ENCODE assay signal across 13 mouse cellular contexts in the genomic region with DNA sequence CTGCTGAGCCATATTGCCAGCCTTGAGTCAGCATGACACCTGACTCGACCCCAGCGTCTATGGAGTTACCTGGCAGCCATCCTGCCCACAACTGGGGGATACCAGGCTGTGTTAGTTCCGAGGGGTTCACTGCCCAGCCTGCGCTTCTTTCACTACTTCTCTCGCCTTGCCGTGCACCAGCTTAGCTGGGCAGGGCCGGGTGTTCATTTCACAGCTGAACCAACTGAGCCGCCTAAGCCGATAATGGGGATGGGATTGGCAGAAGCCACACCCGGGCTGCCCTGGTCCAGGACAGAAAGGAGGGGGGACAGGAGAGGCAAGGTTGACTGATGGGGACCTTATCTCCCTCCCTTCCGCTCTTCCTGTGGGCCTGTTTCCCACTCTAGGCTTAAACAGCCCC. TPM values are rescaled to one million over a fixed set of nuclear protein-coding genes. Genes with fewer than 3 reads are reported as not detected.
A peak's percentile ranks its signal among the peaks of the same experiment; 100 is the strongest.
DNase-seq lines count a peak whose midpoint lies in the region; ATAC-seq lines count a peak whose summit lies in the region.
"Had no signal": no experiment of that assay in that cellular context is flagged by ENCODE, and none has a peak within 500 bp of the region (broad histone marks: within the 10 kb centered on the region; RNA-seq: fewer than 3 reads in every experiment).

No protein-coding gene starts in this region.

- H3K4me1 ChIP-seq in forebrain, embryonic 14.5 days (ENCODE audit: control insufficient read depth, insufficient read depth, low read length), result peaks cover 27% of the 10 kb centered on the region
- H3K4me1 ChIP-seq in midbrain, embryonic 11.5 days (ENCODE audit: control insufficient read depth, insufficient read depth, low read length), result peaks cover 31% of the 10 kb centered on the region

- WGBS in forebrain, embryonic 14.5 days, result 41% methylated on average over 11 of the region's 11 CpGs
- WGBS in midbrain, embryonic 11.5 days, result 64% methylated on average over 11 of the region's 11 CpGs

- H3K27ac ChIP-seq in forebrain, embryonic 14.5 days (ENCODE audit: low read depth, low read length), result peak overlapping the region; percentile 94
- H3K27ac ChIP-seq in midbrain, embryonic 11.5 days (ENCODE audit: low read depth, low read length), result peak overlapping the region; percentile 86
- H3K27ac ChIP-seq: heart, embryonic 10.5 days had no signal

- intact Hi-C loops in left cerebral cortex, postnatal 4 days (cut with DNase I), result no loop called here
- intact Hi-C loops in gastrocnemius, postnatal 14 days (cut with DNase I; ENCODE audit: low total_unique reads), result no loop called here

- peaks cover 12% of the 10 kb centered on the region; the same call in 1 of the 2 replicates for H3K36me3 ChIP-seq in forebrain, embryonic 14.5 days (ENCODE audit: control insufficient read depth, insufficient read depth, low read length)
- no peaks in the 10 kb centered on the region for H3K36me3 ChIP-seq in midbrain, embryonic 11.5 days (ENCODE audit: control insufficient read depth, insufficient read depth, low read length)
- H3K36me3 ChIP-seq: heart, embryonic 10.5 days had no signal

- H3K4me3 ChIP-seq in forebrain, embryonic 14.5 days (ENCODE audit: low read depth, low read length), result peak overlapping the region; percentile 97
- peak overlapping the region; percentile 86 for H3K4me3 ChIP-seq in midbrain, embryonic 11.5 days (ENCODE audit: low read depth, low read length)

- ATAC-seq in forebrain, embryonic 14.5 days, result no peak
- no peak for ATAC-seq in midbrain, embryonic 11.5 days (ENCODE audit: low FRiP score)
- ATAC-seq: liver, postnatal 0 days had no signal

- H3K4me2 ChIP-seq in forebrain, embryonic 14.5 days (ENCODE audit: low read length), result peak overlapping the region; percentile 78
- H3K4me2 ChIP-seq in midbrain, embryonic 11.5 days, result peak overlapping the region; percentile 71

- H3K27me3 ChIP-seq in forebrain, embryonic 14.5 days (replicated peaks; ENCODE audit: control insufficient read depth, insufficient read depth, low read length), result no peaks in the 10 kb centered on the region
- H3K27me3 ChIP-seq in midbrain, embryonic 11.5 days (ENCODE audit: control insufficient read depth, insufficient read depth, low read length), result peaks cover 8% of the 10 kb centered on the region

- DNase-seq in left cerebral cortex, postnatal 4 days, result peak; percentile 63
- DNase-seq in left cerebral cortex, adult 9 months (ENCODE audit: low spot score in 2 of 2), result no peak
- no peak for DNase-seq in forebrain, embryonic 14.5 days (ENCODE audit: low spot score)
- DNase-seq in midbrain, embryonic 11.5 days (ENCODE audit: low spot score, missing footprints), result no peak
- DNase-seq in gastrocnemius, postnatal 14 days, result no peak
- DNase-seq in embryo, embryonic 10.5 days (ENCODE audit: low spot score), result no peak
- no peak for DNase-seq in embryo, embryonic 10 days (ENCODE audit: low spot score)
- no peak for DNase-seq in adrenal gland, postnatal 10 days
- DNase-seq: kidney, adult 2 months; liver, postnatal 0 days; right cerebral cortex, postnatal 14 days; thymus, adult 18-20 months had no signal

- H3K9ac ChIP-seq in forebrain, embryonic 14.5 days (ENCODE audit: low read length), result peak overlapping the region; percentile 98
- peak overlapping the region; percentile 93 for H3K9ac ChIP-seq in midbrain, embryonic 11.5 days (ENCODE audit: low read length)
- H3K9ac ChIP-seq: liver, postnatal 0 days had no signal

- no peaks in the 10 kb centered on the region for H3K9me3 ChIP-seq in forebrain, embryonic 14.5 days (replicated peaks; ENCODE audit: control insufficient read depth, low read length)
- no peaks in the 10 kb centered on the region for H3K9me3 ChIP-seq in midbrain, embryonic 11.5 days (ENCODE audit: control insufficient read depth, low read length)
- H3K9me3 ChIP-seq: heart, embryonic 10.5 days had no signal

RNA-seq across cellular contexts. Expression of a gene that starts 2.5 kb away (rescaled TPM):
- 100 to 1,000 TPM; 365 to 366 TPM for total RNA-seq in left cerebral cortex, postnatal 4 days (2021)
- polyA plus RNA-seq in forebrain, embryonic 14.5 days (2014; fragmentation: Nextera tagmentation; extraction: Ambion mirVana), result 88.1 and 107 TPM in 2 replicates
- polyA plus RNA-seq in midbrain, embryonic 11.5 days (2014; fragmentation: Nextera tagmentation; extraction: Ambion mirVana), result 49.8 and 53.9 TPM in 2 replicates
- total RNA-seq in gastrocnemius, postnatal 14 days (2021), result under 1 TPM; 0.14 to 0.73 TPM
- 1 to 10 TPM; 1.8 to 4.6 TPM for total RNA-seq in adrenal gland, postnatal 10 days (2021)
- polyA plus RNA-seq: liver, postnatal 0 days had no signal

RNA-seq across cellular contexts. Expression of a gene that starts 21.7 kb away (rescaled TPM):
- not detected for total RNA-seq in left cerebral cortex, postnatal 4 days (2021)
- polyA plus RNA-seq in forebrain, embryonic 14.5 days (2014; fragmentation: Nextera tagmentation; extraction: Ambion mirVana), result not detected in 2 replicates
- not detected in 2 replicates for polyA plus RNA-seq in midbrain, embryonic 11.5 days (2014; fragmentation: Nextera tagmentation; extraction: Ambion mirVana)
- not detected for total RNA-seq in gastrocnemius, postnatal 14 days (2021)
- not detected for total RNA-seq in adrenal gland, postnatal 10 days (2021)
- polyA plus RNA-seq: heart, embryonic 10.5 days; kidney, adult 2 months; liver, postnatal 0 days had no signal

RNA-seq across cellular contexts. Expression of a gene that starts 21.9 kb away (rescaled TPM):
- 10 to 100 TPM; 28.6 to 30.1 TPM for total RNA-seq in left cerebral cortex, postnatal 4 days (2021)
- polyA plus RNA-seq in forebrain, embryonic 14.5 days (2014; fragmentation: Nextera tagmentation; extraction: Ambion mirVana), result 11.3 and 13.4 TPM in 2 replicates
- polyA plus RNA-seq in midbrain, embryonic 11.5 days (2014; fragmentation: Nextera tagmentation; extraction: Ambion mirVana), result 7.6 and 7.9 TPM in 2 replicates
- 1 to 10 TPM; 2.6 to 3.2 TPM for total RNA-seq in gastrocnemius, postnatal 14 days (2021)
- 10 to 100 TPM in 1 of 2 experiments, 1 to 10 TPM in 1; 9.7 to 11.8 TPM for total RNA-seq in adrenal gland, postnatal 10 days (2021)

RNA-seq across cellular contexts. Expression of a gene that starts 35.9 kb away (rescaled TPM):
- 10 to 100 TPM; 43.2 to 44.6 TPM for total RNA-seq in left cerebral cortex, postnatal 4 days (2021)
- 47.2 and 56.2 TPM in 2 replicates for polyA plus RNA-seq in forebrain, embryonic 14.5 days (2014; fragmentation: Nextera tagmentation; extraction: Ambion mirVana)
- polyA plus RNA-seq in midbrain, embryonic 11.5 days (2014; fragmentation: Nextera tagmentation; extraction: Ambion mirVana), result 31.2 and 31.5 TPM in 2 replicates
- total RNA-seq in gastrocnemius, postnatal 14 days (2021), result 10 to 100 TPM; 68.5 to 72.2 TPM
- total RNA-seq in adrenal gland, postnatal 10 days (2021), result 10 to 100 TPM; 70.8 to 78.5 TPM

RNA-seq across cellular contexts. Expression of a gene that starts 46.7 kb away (rescaled TPM):
- total RNA-seq in left cerebral cortex, postnatal 4 days (2021), result 10 to 100 TPM; 89.6 to 95.2 TPM
- 57.1 and 67.9 TPM in 2 replicates for polyA plus RNA-seq in forebrain, embryonic 14.5 days (2014; fragmentation: Nextera tagmentation; extraction: Ambion mirVana)
- 85.5 and 86.9 TPM in 2 replicates for polyA plus RNA-seq in midbrain, embryonic 11.5 days (2014; fragmentation: Nextera tagmentation; extraction: Ambion mirVana)
- total RNA-seq in gastrocnemius, postnatal 14 days (2021), result 10 to 100 TPM; 28.6 to 29.8 TPM
- 100 to 1,000 TPM; 116 to 119 TPM for total RNA-seq in adrenal gland, postnatal 10 days (2021)

Comparison
In these comparisons a context has a peak if more than half of its experiments do, and no peak if none do; other contexts are left out.
1. RNA of a gene that starts 2.5 kb away (total RNA-seq): 365 to 366 TPM in left cerebral cortex, postnatal 4 days; 1.8 to 4.6 TPM in adrenal gland, postnatal 10 days and 0.14 to 0.73 TPM in gastrocnemius, postnatal 14 days; every median in the first group is over 10 times any median in the second.